Mouse (Mus musculus): ENCODE results near the gene Hspa1b.

The Hspa1b gene

GRCm38 (mm10) chr17:34928841-34929240, 30.2 kb downstream of the Hspa1b start:
- no peak for DNase-seq (ENCODE audit: low spot score)

GRCm38 (mm10) chr17:34927306-34928019, 31.6 kb downstream of the Hspa1b start:
- no peak for DNase-seq (ENCODE audit: low spot score)

GRCm38 (mm10) chr17:34924258-34924657, 34.8 kb downstream of the Hspa1b start:
- DNase-seq (ENCODE audit: low spot score) = no peak

GRCm38 (mm10) chr17:34922939-34923338, 36.1 kb downstream of the Hspa1b start:
- DNase-seq (ENCODE audit: low spot score) = peak; percentile 18

- DNase-seq (ENCODE audit: low spot score) = no peak
Measured at GRCm38 (mm10) chr17:34917188-34917587, 41.9 kb downstream of the Hspa1b start.

- DNase-seq (ENCODE audit: low spot score) = no peak
Measured at GRCm38 (mm10) chr17:34916316-34916715, 42.7 kb downstream of the Hspa1b start.

- peak; percentile 66 for DNase-seq (ENCODE audit: low spot score)
Measured at GRCm38 (mm10) chr17:34915410-34915831, 43.6 kb downstream of the Hspa1b start.

GRCm38 (mm10) chr17:34913930-34914665, 44.9 kb downstream of the Hspa1b start, which contains the start of gene Slc44a4:
Slc44a4 (plus strand) TSS chr17:34914466.
- DNase-seq (ENCODE audit: low spot score) = no peak

GRCm38 (mm10) chr17:34911945-34912351, 47.1 kb downstream of the Hspa1b start:
- peak; percentile 75 for DNase-seq (ENCODE audit: low spot score)

- DNase-seq (ENCODE audit: low spot score) = no peak
Measured at GRCm38 (mm10) chr17:34910982-34911381, 48.1 kb downstream of the Hspa1b start.

Data from embryo, embryonic 10.5 days (tissue).